Mouse (Mus musculus): ENCODE data around the gene Fryl.

Fryl gene

GRCm38 (mm10) chr5:73255321-73256251 is 833 bp downstream of the Fryl start:
- DNase-seq: peak; percentile 77

- no peak for DNase-seq
Observed at GRCm38 (mm10) chr5:73254660-73255059, 1.8 kb downstream of the Fryl start.

- no peak for DNase-seq
Observed at GRCm38 (mm10) chr5:73252739-73253138, 3.7 kb downstream of the Fryl start.

- no peak for DNase-seq
Observed at GRCm38 (mm10) chr5:73249341-73249740, 7.1 kb downstream of the Fryl start.

DNA sequence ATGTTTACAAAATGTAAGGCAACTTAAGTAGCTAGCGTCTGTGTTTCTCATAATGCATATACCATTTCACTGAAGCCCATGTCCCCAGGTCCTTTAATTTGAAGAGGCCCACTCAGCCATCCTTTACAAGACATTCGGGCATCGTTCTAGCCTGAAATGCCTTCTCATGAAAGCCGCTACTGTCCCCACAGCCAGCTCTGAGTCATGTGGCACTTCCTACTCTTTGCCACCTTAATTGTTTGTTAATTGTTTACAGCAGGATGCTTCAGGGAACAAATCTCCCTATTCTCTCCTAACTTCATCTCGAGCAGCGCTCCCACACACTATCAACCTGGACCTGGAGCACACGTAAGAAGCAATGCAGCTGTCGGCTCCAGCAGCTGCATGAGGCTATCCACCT is 8.2 kb downstream of the Fryl start:
- DNase-seq: no peak

DNA sequence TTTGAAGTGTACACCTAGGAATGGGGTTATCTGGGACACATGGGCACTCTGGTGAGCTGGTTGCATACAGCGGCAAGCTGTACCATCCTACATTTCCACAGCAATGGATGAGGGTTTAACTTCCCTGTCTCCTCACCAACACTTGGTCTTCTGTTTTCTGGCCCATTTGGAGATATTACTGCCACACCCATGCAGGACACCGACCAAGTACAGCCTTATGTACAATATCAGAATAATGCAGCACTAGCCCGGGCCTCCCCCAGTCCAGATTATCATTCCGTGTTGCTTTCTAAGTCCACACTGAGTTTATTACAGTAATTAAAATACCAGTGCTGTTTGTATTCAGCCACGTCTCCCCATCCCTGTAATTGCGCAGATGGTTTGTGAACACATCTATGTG is 10.0 kb downstream of the Fryl start:
- no peak for DNase-seq

GRCm38 (mm10) chr5:73244403-73244802 is 12.0 kb downstream of the Fryl start:
- no peak for DNase-seq

GRCm38 (mm10) chr5:73241966-73242365 is 14.5 kb downstream of the Fryl start:
- no peak for DNase-seq

DNA sequence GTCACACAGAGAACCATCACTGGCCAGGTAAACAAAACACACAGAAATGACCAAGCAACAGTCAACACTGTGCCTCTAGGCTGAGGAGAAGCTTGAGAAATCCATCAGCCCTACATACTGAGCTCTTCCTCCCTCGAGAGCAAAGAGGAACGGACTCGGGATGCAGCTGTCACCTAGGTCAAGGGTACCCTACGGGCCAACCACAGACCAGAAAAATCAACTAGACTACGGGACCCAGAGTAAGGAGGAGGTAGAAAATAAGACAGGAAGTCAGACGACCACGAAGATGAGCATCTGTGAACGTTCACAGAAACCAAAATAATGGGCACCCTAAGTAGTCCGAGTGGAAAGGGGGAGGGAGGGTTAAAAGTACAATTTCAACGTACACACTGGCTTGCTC is 15.1 kb downstream of the Fryl start:
- no peak for DNase-seq

DNA sequence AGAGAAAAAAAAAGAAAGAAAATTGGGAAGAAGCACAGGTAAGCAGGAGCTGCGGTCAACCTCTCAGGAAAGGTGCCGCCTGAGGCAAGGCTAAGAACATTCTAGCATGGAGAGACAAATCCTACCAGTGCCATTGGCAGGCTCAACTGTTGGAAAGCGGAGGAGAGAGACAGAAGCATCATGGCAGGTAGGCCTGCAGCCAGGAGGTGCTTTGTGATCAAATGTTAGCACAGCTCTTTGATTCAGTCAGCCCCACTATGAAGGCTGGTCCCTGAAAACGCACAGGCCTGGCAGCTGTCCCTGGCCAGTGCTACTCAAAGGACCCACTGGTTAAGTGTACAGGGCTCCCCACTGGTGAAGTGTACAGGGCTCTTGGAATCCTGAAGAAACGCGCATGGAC is 16.0 kb downstream of the Fryl start:
- DNase-seq: no peak

- no peak for DNase-seq
Observed at GRCm38 (mm10) chr5:73236894-73237334, 19.5 kb downstream of the Fryl start.

DNA sequence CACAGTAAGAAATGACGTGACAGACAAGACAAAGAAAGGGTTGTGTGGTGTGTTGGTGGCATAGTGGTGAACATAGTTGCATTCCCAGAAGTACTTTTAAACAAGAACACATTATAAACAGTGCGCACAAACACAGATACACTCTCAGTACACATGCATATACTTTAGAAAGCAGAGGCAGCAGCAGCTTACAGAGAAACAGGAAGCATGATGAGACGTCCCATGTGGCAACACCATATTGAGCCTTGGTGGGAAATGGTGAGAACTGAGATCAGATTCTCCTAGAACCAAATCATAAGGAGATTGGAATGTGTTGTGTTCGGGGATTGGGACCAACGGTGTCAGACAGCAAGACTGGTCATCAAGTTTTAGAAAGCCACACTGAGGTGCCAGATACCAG is 21.2 kb downstream of the Fryl start:
- no peak for DNase-seq

DNA sequence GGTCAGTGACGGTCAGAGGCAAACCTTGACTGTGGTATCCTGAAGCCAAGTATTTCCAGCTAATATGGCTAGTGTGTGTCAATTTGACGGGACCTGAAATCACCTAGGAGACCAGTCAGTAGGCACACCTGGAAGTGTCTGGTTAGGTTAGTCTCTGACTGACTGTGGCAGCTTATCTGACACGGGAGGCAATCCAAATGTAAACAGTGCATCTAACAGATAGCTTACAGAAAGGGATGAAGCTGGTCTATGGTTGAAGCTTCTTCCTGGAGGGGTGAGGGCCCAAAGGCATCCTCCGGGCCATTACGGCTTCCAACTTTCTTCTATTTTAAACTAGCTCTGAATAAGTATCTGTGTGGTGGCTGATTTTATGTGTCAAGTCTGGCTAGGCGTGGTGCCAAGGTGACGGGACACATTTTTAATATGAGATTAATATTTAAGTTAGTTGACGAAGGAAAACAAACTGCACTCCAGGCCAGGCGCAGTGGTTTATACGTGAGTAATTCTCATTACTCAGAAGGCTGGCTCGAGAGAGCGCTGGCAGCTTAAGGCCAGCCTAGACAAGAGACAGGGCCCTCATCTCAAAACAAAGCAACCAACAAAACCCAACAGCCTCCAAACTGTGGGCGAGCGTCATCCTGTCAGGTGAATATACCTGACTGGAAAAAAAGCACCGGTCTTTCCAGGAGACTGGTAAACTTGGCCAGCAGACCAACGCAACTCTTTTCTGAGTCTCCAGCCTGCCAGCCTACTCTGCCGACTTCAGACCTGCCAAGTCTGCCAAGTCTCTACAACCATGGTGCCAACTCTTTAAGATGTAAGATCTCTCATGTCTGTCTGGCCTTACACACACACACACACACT is 23.2 kb downstream of the Fryl start:
- no peak for DNase-seq

DNA sequence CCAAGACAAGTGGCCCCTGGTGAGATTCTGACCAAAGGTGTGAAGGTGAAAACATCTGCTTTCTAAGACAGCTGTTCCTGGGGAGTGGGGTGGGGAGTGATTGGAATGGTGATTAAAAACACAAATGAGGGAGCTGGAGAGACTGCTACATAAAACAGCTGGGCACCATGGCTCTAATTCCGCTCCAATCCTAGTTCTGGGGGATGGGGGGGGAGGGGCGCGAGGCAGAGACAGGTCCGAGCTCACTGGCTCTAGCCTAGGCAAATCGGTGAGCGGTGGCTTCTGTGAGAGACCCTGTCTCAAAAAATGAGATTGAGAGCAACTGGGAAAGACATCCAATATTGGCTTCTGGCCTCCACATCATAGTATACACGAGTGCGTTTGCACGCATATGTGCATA is 24.2 kb downstream of the Fryl start:
- DNase-seq: no peak

- DNase-seq: no peak
Observed at GRCm38 (mm10) chr5:73231835-73232234, 24.6 kb downstream of the Fryl start.

- DNase-seq: no peak
Observed at GRCm38 (mm10) chr5:73230171-73230570, 26.2 kb downstream of the Fryl start.

- no peak for DNase-seq
Observed at GRCm38 (mm10) chr5:73229467-73229866, 27.0 kb downstream of the Fryl start.

DNA sequence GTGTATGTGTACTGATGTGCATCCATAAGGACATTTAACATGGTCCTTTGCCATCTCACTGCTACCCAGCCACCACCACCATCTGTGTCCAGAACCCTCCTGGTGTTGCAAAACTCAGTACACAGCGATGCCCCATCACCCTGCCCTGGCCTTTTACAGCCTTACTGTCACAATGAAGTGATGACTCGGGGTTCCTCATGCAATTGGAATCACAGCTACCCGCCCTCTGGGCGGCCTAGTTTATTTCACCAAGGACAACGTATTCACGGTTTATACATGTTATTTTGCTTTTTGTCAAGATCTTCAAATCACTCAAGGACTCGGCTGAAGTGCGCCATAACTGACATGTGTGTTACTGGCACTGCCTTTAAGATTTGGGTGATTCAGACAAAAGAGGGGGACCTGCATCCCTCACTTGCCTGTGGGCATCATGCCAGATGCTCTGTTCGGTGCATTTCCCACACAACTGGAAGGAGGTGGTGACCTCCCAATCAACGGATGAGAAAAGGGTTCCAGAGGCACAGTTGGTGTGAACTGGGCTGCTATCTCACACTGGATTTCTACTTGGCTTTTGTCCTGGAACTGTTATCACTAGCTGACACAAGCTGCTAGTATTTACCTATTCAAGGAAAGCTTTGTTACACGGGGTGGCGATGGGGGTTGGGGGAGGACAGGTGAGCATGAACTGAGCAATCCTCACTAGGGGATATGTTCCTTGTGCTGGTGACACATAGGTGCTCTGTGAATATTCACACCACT is 27.9 kb downstream of the Fryl start:
- DNase-seq: no peak

GRCm38 (mm10) chr5:73227518-73228101 is 28.8 kb downstream of the Fryl start:
- no peak for DNase-seq

- DNase-seq: no peak
Observed at GRCm38 (mm10) chr5:73223065-73223464, 33.4 kb downstream of the Fryl start.

DNA sequence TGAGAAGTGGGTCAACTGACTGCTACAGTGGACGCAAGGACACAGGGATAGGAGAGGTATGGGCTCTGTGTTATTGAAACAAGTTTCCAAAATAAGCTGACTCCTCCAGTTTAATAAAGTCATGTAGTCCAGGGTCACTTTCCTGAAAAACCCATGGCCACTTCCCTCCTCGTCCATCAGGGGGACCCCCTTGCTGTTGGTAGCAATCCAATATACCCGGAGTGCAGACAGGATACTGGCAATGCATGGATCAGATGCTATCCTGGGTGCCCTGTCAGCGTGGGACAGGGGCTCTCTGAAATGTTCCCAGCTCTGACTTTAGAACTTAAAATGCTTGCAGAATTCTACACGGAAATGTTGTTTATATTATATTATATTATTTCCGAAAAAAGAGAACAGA is 34.0 kb downstream of the Fryl start:
- no peak for DNase-seq

DNA sequence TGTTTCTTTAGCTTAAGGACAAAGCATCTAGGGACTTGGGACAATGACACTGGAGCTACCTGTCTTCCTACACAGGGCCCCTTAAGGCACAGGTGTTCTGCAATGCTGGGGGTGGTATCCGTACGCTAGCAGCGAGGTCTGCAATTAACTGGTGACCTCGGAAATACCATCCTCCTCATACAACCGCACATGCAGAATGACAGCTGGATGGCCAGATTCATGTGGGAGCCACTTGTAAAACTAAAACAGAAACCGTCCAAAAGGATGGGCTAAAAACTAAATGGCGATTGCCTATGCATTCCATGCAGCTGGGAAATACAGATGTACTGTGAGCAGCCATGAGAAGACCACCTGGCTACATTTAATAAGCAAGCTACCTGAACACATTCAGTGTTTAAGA is 34.6 kb downstream of the Fryl start:
- DNase-seq: no peak

GRCm38 (mm10) chr5:73219716-73220115 is 36.7 kb downstream of the Fryl start:
- DNase-seq: no peak

Measured in right cerebral cortex, postnatal 25 days (tissue).